Mouse (Mus musculus): ENCODE measurements around the gene Hmgcll1.
A peak's percentile ranks its signal among the peaks of the same experiment; 100 is the strongest.

Hmgcll1 gene

DNA sequence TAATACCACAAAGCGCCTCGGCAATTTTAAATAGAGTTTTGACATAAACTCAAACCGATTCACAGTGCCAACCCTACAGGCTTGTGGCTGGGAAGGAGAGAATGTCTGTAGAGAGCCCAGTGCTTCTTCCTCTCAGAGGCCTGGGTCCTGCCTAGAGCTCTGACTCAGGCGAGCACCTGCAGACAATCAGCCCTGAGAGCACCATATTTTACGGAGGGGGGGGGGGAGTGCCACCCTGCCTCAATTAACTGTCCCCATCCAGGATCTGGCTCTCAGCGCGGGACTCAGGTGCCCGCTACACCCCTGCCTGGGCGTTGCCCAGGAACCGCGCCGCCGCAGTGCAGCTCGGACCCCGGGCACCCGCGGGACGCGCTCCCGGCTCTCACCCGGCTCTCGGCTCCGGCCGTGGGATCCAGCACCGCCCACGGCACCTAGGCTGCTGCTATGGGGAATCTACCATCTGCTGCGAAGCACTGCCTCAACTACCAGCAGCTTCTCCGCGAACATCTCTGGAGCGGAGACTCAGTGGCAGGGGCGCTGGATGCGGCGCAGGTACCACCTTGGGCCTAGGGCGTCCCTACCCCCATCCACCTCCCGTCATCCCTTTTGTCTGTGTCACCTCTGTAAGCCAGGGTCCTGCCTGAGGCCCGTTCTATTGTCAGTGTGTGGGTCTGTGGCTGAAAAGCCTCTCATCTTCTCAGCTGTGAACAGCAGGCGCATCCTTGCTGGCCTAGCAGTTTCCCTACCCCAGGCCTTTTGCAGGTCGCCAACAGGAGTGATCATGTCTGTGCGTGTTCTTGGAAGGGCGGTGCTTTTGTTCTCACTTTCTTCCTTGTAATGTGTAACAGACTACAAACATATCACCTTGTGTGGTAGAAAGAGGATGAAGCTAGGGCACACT lies at the start of gene Hmgcll1:
Gene Hmgcll1, plus strand, starts transcription at position 225 of the 901 bp plus-strand sequence.
- DNase-seq (ENCODE audit: low spot score in 2 of 2): peak; percentile 55 to 59

DNA sequence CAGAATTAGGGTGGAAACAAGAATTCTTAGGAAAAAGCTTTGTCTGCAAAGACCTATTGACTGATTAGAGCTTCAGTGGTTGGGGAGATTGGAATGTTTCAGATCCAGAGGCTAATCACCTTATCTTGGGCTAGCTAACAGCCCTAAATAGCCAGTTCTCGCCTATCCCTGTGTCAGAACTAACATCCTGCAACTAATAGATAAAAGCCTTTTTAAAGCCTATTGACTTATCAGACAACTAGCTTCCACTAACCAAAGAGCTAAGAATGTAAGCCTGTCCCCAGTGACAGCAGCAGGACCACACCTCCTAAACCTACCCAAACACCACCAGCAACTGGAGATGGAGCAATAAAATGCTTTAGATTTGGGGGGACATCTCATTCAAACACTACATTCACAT lies 34.6 kb upstream of the Hmgcll1 start:
- no peak for DNase-seq (ENCODE audit: low spot score in 2 of 2)

DNA sequence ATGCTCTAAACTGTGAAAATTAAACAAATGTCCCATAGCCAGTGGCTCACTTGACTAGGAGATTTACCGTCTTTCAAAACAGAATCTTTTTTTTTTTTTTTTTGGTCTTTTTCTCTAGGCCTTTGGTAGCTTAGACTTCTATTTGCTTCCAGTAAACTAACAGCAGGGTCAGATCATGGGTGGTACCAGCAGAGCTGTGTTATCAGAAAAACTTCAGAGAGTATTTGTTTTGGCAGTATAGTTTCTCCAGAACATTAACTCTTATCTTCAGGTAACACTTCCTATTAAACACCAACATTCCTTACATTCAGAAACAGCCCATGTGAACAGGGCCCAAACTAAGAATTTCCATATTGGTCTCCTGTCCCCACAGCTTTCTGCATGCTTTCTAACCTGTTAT lies 33.5 kb upstream of the Hmgcll1 start:
- DNase-seq (ENCODE audit: low spot score in 2 of 2): no peak

DNA sequence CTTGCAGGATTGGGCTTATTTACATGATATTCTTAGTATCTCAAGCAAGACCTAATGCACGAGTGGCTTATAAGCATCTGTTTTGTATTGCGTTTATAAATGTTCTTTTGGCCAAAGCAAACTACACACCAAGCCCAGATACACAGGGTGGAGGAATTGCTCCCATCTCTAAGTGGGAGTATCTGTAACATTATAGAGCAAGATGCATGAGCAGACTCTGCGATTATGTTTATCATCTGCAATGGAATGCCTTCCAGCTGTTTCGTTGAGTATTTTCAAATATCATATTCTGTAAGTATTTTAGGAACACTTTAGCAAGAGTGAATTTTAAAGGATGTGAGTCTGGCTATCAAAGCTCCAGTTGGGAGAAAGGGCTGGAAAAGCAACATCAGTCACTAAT lies 25.2 kb upstream of the Hmgcll1 start:
- DNase-seq (ENCODE audit: low spot score in 2 of 2): no peak

DNA sequence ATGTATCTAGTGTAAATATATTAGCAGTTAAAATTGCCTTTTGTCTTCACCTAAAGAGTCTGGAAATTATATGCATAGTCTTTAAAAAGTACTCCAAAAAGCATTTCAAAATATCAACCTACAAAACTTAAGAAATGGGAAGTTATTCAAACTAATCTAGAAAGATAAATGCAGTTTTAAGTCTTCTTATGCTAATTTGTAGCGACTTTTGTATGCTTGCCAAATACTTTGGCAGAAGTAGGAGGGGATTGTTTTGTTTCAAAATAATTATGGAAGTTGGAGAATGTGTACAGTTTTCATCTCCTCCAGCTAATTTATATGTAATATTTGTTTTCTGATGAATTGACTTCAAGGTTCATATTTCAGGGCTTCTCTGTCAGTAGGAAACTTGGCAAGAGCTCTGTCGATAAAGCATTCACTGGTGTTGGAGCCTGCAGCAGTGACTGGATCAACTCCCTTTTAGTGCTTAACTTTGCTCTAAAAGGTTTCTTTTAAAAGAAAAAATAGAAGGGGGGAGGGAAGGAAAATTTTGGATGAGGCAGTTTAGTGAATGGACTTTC lies 15.8 kb upstream of the Hmgcll1 start:
- no peak for DNase-seq (ENCODE audit: low spot score in 2 of 2)

DNA sequence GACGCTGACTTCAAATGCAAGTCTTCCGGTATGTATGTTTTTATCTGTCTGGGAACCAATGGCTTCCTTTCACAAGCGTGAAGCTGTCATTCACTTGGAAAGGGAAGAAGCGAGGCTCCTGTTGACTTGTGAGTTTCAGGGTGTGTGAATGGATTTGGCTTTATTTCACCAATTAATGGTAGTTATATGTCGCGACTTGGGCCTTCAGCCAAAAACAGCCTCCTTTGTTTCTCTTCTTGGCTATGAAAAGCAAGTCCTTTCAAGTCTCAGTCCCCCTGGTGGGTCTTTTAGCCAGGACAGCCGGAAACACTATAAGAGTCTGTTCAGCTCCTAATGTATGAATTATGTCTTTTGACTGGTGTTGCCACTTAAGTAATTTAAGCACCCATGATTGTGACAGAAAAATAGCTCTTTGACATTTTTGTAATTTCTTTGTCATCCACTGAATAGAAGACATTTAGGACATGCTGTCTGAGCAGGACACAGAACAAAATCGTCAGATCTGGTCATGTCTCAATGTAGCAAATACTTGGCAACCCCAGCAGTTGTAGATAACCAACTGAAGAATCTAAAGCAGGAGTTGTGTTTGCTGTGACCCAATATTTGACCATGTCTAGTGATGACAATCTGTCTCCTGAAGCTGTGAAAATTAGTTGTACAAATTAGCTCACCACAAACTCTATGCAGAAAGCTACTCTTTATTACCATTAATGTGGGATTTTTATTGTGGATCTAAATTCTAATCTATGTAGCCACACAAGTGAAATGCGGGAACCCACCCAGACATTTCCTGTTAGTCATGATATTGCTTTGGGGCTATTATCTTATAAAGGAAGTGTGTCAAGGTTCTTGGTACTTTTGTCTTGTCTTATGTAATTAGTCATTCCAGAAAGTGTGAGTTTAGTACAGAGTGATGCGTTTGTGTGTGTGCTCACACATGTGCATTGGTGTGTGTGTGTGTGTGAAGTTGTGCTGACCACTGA lies 13.5 kb upstream of the Hmgcll1 start:
- no peak for DNase-seq (ENCODE audit: low spot score in 2 of 2)

DNA sequence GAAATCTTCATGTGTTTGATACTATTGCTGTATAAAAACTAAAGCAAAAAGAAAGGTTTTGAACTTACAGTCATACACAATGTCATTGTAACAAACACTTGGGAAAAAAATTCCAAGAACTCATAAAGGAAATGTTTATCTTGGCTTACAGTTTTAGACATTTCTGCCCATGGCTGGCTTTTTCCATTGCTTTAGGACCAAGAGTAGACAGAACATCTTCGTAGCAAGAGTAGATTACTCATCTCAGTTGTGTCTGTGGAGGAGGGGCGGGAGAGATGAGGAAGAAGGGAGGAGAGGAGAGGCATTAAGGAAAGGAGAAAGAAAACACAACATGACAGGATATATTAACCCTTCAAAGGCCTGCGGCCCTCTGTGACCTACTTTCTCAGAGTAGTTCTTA lies 11.6 kb upstream of the Hmgcll1 start:
- no peak for DNase-seq (ENCODE audit: low spot score in 2 of 2)

DNA sequence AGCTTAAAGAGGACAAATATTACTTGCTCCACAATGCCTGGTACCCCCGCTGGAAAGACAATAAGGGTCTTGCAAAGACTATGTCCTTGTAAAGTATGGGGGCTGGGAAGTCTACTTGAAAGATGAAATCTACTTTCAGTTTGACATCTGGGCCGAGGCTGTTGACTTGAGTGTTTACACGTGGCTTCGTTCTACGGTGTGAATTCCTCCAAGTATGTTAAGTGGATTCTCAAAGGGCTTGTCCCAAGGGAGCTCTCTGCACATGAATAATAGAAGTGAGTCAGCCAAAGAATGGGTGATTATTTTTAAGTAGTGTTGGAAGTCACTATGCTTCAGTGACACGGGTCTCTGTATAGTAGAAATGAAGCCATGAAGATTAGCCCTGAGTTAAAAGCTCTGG lies 11.0 kb upstream of the Hmgcll1 start:
- no peak for DNase-seq (ENCODE audit: low spot score in 2 of 2)

DNA sequence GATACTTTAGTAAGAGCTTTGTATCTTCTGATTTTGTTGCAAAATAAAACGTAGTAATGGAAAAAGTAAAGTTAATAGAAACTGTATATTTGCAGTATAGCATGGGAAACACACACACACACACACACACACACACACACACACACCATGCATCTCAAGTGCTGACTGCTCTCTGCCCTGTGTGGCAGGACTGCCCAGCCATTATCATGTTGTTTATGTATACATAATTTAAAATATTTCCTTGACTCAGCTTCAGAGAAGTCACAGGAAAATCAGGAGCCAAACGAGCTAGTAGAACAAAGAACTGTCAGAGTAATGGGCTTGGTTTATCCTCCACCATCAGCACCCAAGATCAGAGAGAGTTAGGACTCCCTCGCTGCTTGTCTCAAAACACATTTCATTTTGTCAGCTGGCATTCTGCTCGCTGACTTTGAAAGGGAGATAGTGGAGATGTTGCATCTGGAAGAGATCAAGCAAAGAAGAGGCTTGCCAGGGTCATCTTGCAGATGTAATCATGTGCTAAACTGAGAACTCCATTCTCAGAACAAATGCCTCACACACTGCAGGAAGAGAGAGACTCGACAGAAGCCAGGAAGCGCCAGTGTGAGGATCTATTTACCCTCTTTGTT lies 7.2 kb upstream of the Hmgcll1 start:
- no peak for DNase-seq (ENCODE audit: low spot score in 2 of 2)

DNA sequence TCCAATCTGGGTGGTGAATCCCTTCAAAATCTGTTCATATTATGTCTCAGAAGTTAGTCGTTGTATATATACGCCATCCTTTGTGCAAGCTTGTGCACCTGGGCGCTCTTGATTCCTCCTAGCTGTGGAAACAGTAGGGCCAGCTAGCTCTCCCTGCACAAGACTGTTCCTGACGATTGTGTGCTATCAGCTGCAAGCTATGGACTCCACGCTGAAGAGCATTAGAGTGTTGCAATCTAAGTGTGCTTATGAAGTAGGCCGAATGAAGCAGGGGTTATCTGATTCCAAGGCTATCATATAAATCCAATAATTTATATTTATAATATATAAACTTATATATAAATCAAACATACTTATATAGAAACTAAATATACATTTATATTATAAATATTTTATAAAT lies 866 bp upstream of the Hmgcll1 start:
- no peak for DNase-seq (ENCODE audit: low spot score in 2 of 2)

DNA sequence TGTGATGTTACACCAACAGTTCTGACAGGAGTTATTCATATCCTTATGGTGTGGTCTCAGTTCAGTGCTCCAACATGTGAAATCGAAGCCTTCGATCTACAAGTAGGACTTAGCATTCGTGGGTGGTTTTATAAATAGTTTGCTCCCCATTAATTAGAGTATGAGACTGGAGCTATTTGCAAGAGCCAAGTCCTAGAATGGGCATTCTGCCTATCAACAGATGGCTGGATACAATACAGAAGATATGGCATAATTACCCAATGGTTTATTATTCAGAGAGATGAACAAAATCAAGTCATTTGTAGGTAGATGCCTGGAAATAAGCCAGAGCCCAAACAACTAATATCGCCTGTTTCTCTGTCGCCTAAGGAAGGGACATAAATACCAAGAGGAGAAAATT lies 1.3 kb downstream of the Hmgcll1 start:
- no peak for DNase-seq (ENCODE audit: low spot score in 2 of 2)

DNA sequence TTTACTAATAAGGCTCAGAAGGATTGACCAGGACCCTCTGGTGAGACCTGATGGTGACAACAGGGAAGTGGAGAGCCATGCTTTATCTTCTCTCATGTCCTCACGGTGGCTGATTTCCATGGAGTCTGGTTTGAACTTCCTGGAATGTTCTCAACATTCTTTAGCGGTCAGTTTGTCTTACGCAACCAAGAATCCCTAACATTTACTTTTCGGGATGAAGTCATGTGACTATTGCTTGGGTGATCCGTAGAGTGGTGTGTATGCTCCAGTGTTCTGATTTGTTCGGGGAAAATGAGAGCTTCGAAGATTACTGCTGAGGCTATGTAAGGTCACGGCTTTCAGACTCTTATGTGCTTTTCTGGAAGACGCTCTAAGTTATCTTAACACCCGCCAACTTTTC lies 1.9 kb downstream of the Hmgcll1 start:
- DNase-seq (ENCODE audit: low spot score in 2 of 2): no peak

DNA sequence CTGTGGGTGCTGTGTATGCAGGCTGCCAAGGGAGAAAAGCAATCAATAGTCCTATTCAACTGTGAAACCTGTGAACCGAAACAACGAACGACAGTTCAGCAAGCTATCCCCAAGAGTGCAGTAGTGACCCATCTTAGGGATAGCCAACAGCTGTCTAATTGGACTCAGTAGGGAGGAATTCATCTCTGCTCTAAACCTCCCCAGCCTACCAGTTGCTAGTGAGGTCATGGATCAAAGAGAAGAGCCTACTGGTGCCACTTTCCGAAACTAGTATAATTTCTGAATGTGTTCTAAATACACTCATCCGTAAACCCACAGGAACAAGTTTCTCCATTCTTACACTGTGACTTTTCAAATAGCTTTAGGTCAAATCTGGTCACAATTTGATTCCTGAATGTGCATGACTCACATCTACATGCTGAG lies 8.9 kb downstream of the Hmgcll1 start:
- DNase-seq (ENCODE audit: low spot score in 2 of 2): no peak

DNA sequence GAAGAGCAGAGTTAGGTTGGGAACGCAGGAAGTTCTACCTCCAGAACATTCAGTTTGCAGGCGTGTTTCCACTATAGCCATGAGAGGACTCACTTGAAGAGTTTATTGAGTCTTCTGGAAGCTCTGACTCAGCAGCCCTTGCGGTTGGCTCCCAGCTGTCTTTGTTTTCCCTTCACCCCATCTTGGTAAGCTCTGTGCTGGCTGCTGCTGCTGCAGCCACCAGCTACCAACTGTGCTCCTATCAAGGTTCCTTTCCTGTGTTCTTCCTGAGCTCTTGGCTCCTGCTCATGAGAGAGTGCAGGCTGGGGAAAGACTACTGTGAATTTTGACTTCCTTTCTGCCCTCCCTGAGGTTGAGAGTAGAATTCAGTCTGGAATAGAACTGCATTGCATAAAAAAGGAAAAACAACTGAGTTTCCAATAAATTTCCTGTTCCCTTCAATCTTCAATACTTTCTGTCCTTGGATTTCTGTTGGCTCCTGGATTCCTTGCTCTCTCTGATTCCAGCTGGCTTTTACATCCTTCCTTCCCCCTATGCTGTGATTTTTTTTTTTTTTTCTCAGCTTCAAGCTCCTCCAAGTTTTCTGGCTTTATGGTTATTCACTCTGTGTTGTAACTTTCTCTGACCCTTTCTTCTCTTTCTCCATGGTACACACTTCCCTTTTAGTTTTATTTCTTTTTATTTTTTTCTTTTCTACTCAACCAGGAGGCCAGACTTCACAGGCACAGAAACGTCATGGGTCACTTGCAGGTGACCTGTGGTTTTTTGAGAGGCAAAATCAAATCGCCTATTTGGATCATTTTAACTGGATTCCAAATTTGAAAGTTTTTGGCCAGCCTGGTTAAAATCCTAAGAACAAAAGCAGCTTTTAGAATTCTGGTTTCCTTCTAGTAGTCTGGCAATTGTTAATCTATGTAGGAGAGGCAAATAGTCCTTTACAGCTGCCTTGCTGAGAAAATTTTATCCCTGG lies 9.9 kb downstream of the Hmgcll1 start:
- no peak for DNase-seq (ENCODE audit: low spot score in 2 of 2)

DNA sequence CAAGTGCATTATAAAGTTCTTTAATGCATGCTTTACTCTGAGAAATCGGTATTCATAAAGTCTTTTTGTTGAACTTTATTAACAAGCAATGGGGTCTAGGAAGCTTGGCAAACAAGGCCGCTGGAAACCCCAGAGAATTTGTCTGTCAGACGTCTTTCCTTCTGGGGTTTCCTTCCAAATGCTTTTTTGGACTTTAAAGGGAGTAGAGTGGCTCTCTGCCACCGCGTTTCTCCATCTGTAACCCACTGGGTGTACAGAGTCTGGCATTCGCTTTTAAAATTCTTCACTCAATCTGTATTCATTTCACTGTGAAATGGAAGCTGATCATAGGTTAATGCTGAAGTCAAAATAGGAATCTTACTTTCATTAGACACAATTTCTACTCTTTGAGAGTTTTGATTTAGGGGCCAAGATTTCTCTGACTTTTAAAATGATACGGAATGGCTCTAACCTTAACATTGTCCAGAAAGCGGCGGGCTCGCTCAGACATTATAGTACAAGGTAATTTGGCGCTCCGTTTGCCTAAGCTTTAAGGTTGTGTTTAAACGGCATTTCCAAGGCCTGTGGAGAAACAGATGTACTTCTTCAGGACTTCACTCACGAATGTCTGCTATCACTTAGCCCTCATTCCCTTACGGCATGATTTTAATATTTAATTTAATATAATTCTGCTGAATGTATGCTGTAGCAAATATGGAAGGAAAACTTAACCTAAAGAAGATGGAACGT lies 15.0 kb downstream of the Hmgcll1 start:
- no peak for DNase-seq (ENCODE audit: low spot score in 2 of 2)

DNA sequence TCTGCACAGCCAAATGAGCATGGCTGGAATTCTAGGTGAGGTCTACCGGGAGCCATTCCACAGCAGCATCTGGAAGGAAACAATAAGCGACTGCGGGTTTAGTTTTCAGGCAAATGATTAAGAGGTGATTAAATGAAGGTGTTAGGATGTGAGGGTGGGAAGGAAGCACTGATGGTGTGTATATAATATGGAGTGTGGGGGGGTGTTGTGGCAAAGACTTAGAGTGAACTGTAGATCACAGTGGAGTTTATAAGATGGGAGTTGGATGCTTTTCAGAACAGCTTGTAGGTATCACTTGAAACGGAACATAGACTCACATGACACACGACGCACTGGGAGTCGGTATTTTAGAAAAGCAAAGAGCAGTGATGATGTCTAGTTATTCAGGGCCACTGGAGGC lies 20.4 kb downstream of the Hmgcll1 start:
- DNase-seq (ENCODE audit: low spot score in 2 of 2): no peak

DNA sequence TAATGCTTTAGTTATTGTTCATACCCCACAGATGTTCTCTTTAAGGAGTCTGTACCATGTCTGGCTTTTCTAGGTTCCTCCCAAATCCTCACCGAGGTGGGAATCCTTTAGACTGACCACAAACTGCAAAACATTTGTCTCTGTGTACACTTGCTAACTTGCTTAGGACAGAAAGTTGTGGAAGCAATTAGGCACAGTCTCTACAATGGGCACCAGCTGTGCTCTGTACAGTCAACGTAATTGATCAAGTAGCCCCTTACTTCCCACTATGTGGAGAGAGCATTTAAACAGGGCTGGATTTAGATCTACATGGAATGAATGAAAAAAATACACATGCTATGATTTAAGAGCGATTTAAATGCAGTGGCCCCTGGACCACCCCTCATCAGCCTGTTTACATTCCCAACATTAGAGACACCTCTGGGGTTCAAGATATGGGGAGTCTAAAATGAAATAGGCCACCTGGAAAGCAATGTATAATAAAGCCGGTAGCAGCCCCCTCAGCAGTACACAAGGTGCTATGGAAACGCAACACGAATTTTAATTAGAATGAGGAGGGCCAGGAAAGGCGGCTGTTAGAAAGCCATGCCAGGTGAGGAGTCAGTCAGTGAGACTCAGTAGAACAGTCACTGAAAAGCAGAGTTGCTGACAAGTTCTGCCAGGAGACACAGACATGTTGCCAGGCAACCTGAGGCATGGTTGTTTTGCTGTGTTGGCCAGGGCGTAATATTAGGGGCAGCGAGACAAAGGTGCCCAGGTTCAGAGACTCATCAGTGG lies 23.9 kb downstream of the Hmgcll1 start:
- no peak for DNase-seq (ENCODE audit: low spot score in 2 of 2)

DNA sequence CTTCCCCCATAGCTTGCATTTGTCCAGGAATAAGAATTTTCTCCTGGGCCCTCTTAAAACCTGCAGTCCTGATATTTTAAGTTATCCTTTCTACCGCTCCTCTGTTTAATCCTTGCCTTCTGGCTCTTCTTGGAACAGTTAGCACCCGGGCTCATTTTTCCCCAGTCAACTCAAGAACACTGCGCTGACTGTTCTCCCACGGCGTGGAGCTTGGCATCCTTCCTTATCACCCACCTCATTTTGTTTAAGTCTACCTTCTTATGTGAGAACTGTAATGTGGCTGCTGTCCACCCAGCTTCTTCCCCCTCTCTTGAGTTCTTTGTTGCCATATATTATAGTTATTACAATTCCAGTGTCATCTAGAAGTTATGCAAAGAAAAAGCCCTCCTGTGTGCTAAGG lies 25.1 kb downstream of the Hmgcll1 start:
- no peak for DNase-seq (ENCODE audit: low spot score in 2 of 2)

DNA sequence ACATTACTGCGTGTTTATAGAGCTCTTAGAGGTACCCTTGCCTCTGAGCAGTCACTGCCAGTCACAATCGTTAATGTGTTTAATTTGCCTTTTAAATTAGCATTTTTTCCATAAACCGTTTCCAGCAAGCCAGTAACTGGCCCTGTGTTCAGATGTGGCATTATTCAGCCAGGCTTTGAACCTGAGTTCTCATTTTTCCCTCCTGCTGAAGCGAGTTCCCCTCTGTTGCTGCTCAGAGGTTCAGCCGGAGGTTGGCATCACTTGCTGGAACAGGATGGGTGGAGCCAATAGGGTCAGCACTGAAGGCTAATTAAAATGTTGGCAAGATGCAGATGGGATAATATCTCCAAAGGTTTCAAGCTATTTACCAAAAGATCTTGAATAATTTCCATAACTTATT lies 28.7 kb downstream of the Hmgcll1 start:
- no peak for DNase-seq (ENCODE audit: low spot score in 2 of 2)
